Mouse (Mus musculus) urinary bladder, postnatal 4 days (tissue): ENCODE measurements around the gene Col4a4.

Experiments used
- DNase-seq, 2 experiments: peaks; one replicate each; pipeline ENCODE4 v3.0.0; 2021 to 2022; ENCODE audit warnings: low spot score in 2 of 2

The Col4a4 gene

GRCm38 (mm10) chr1:82586713-82587399 lies at the start of gene Col4a4, which contains the start of gene Col4a3:
Col4a4 (minus strand) TSS chr1:82586849.
Col4a3 (plus strand) TSS chr1:82586921.
- peak; percentile 34 to 62 for DNase-seq

GRCm38 (mm10) chr1:82636321-82636720 lies 49.7 kb upstream of the Col4a4 start:
- no peak for DNase-seq

- no peak for DNase-seq
Observed at GRCm38 (mm10) chr1:82635254-82635620, 48.6 kb upstream of the Col4a4 start.

- DNase-seq, result peak in 1 of 2 experiments; percentile 39
Observed at GRCm38 (mm10) chr1:82634545-82635253, 48.0 kb upstream of the Col4a4 start.

GRCm38 (mm10) chr1:82631169-82631792 lies 44.6 kb upstream of the Col4a4 start:
- DNase-seq, result no peak

GRCm38 (mm10) chr1:82629495-82629894 lies 42.8 kb upstream of the Col4a4 start:
- DNase-seq, result no peak

- no peak for DNase-seq
Observed at GRCm38 (mm10) chr1:82627652-82628051, 41.0 kb upstream of the Col4a4 start.

GRCm38 (mm10) chr1:82625474-82625873 lies 38.8 kb upstream of the Col4a4 start:
- DNase-seq, result no peak

GRCm38 (mm10) chr1:82624934-82625333 lies 38.3 kb upstream of the Col4a4 start:
- DNase-seq, result no peak

GRCm38 (mm10) chr1:82619981-82620380 lies 33.3 kb upstream of the Col4a4 start:
- no peak for DNase-seq

GRCm38 (mm10) chr1:82618592-82618991 lies 31.9 kb upstream of the Col4a4 start:
- no peak for DNase-seq

- DNase-seq, result no peak
Observed at GRCm38 (mm10) chr1:82618001-82618400, 31.4 kb upstream of the Col4a4 start.

- DNase-seq, result no peak
Observed at GRCm38 (mm10) chr1:82612061-82612660, 25.5 kb upstream of the Col4a4 start.

GRCm38 (mm10) chr1:82608646-82609262 lies 22.1 kb upstream of the Col4a4 start:
- no peak for DNase-seq

GRCm38 (mm10) chr1:82605856-82606255 lies 19.2 kb upstream of the Col4a4 start:
- no peak for DNase-seq

GRCm38 (mm10) chr1:82605347-82605746 lies 18.7 kb upstream of the Col4a4 start:
- no peak for DNase-seq

GRCm38 (mm10) chr1:82603198-82603950 lies 16.7 kb upstream of the Col4a4 start:
- no peak for DNase-seq

- DNase-seq, result peak; percentile 62 to 68
Observed at GRCm38 (mm10) chr1:82596864-82597596, 10.4 kb upstream of the Col4a4 start.

- no peak for DNase-seq
Observed at GRCm38 (mm10) chr1:82590266-82590665, 3.6 kb upstream of the Col4a4 start.

- DNase-seq, result no peak
Observed at GRCm38 (mm10) chr1:82585981-82586380, 668 bp downstream of the Col4a4 start.
